Mouse (Mus musculus): ENCODE measurements around the gene Olfr1238. TPM values are rescaled to one million over a fixed set of nuclear protein-coding genes. Genes with fewer than 3 reads are reported as not detected.

The Olfr1238 gene
- not detected in 2 replicates for polyA plus RNA-seq (2015; fragmentation: Nextera tagmentation; extraction: Ambion mirVana)

DNA sequence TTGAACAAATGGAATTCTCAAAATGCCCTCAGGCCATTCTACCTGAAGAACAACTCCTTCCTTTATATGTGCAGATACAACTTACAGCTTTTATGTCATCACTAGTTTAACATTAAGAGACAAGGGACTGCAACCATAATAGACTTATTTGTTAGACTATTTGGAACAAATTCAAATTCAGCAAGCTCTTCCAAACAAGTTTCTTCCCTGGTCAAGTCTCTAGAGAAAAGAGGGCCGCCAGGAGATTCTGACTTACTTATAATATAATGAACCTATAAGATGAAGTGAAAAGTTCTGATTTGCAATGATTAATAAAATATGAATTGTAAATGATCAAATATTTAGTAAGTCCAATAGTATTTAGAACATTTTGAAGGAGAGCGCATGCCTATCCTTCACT, at the start of gene Olfr1238:
TSS of gene Olfr1238 (minus strand) at position 101 of the 400 bp plus-strand sequence.

GRCm38 (mm10) chr2:89442900-89443299, 33.4 kb upstream of the Olfr1238 start, which contains the start of gene Olfr1240:
Gene Olfr1240 (minus strand): TSS chr2:89443000.

DNA sequence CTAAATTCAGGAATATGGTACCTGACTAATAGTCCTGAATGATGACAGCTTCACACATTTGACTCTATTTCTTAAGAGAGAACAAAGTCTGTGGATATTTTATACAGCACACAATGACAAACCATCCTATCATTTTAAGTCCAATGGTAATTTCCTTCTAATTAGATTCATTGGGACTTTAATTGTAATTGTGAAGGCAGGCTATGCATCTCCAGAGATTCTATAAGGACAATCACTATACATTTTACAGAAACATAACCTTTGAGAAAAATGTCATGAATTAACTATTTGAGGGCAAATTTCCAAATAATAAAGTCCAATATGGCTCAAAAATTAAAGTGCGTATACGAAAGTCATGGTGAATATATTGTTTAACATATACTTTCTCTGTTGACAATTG, 10.8 kb upstream of the Olfr1238 start, which contains the start of gene Olfr1239:
TSS of gene Olfr1239 (minus strand) at position 101 of the 400 bp plus-strand sequence.

DNA sequence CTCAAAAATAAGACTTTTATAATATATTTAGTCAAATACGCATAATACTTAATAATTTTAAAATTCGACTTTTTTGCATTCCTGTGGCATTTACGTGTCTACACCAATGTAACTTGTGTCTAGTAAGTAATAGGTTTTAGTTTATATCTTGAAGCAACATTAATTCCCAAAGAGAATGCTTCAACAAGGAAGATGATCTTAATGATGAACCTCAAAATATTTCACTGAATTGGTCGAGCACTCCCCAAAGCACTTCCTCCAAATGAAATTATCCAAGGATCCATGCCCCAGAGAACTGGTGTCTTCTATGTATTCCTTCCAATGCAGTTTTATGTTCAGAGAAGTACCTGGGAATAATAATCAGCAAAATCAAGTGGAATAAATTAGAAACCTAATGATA, 44.7 kb downstream of the Olfr1238 start, which contains the start of gene Olfr1234:
TSS of gene Olfr1234 (minus strand) at position 101 of the 400 bp plus-strand sequence.

Other genes starting within 250 kb of the Olfr1238 start
- gene Olfr1224-ps1, start 245.6 kb downstream of the Olfr1238 start, polyA plus RNA-seq (2015; fragmentation: Nextera tagmentation; extraction: Ambion mirVana) = not detected in 2 replicates
- gene Olfr1225, start 235.0 kb downstream of the Olfr1238 start, polyA plus RNA-seq (2015; fragmentation: Nextera tagmentation; extraction: Ambion mirVana) = not detected in 2 replicates
- not detected in 2 replicates for gene Olfr1226, start 209.6 kb downstream of the Olfr1238 start, polyA plus RNA-seq (2015; fragmentation: Nextera tagmentation; extraction: Ambion mirVana)
- not detected in 2 replicates for gene Olfr1228, start 155.6 kb downstream of the Olfr1238 start, polyA plus RNA-seq (2015; fragmentation: Nextera tagmentation; extraction: Ambion mirVana)
- not detected in 2 replicates for gene Olfr1229, start 121.7 kb downstream of the Olfr1238 start, polyA plus RNA-seq (2015; fragmentation: Nextera tagmentation; extraction: Ambion mirVana)
- not detected in 2 replicates for gene Olfr1230, start 112.4 kb downstream of the Olfr1238 start, polyA plus RNA-seq (2015; fragmentation: Nextera tagmentation; extraction: Ambion mirVana)
- not detected in 2 replicates for gene Olfr1231, start 102.6 kb downstream of the Olfr1238 start, polyA plus RNA-seq (2015; fragmentation: Nextera tagmentation; extraction: Ambion mirVana)
- gene Olfr1232, start 80.0 kb downstream of the Olfr1238 start, polyA plus RNA-seq (2015; fragmentation: Nextera tagmentation; extraction: Ambion mirVana) = not detected in 2 replicates
- gene Olfr1233, start 67.3 kb downstream of the Olfr1238 start, polyA plus RNA-seq (2015; fragmentation: Nextera tagmentation; extraction: Ambion mirVana) = not detected in 2 replicates
- gene Olfr1234, start 44.8 kb downstream of the Olfr1238 start, polyA plus RNA-seq (2015; fragmentation: Nextera tagmentation; extraction: Ambion mirVana) = not detected in 2 replicates
- not detected in 2 replicates for gene Olfr1239, start 10.7 kb upstream of the Olfr1238 start, polyA plus RNA-seq (2015; fragmentation: Nextera tagmentation; extraction: Ambion mirVana)
- not detected in 2 replicates for gene Olfr1240, start 33.3 kb upstream of the Olfr1238 start, polyA plus RNA-seq (2015; fragmentation: Nextera tagmentation; extraction: Ambion mirVana)
- not detected in 2 replicates for gene Olfr1241, start 77.5 kb upstream of the Olfr1238 start, polyA plus RNA-seq (2015; fragmentation: Nextera tagmentation; extraction: Ambion mirVana)
- gene Olfr1242, start 88.7 kb upstream of the Olfr1238 start, polyA plus RNA-seq (2015; fragmentation: Nextera tagmentation; extraction: Ambion mirVana) = not detected in 2 replicates
- gene Olfr1243, start 121.8 kb upstream of the Olfr1238 start, polyA plus RNA-seq (2015; fragmentation: Nextera tagmentation; extraction: Ambion mirVana) = not detected in 2 replicates
- gene Olfr1245, start 168.8 kb upstream of the Olfr1238 start, polyA plus RNA-seq (2015; fragmentation: Nextera tagmentation; extraction: Ambion mirVana) = not detected in 2 replicates
- gene Olfr1246, start 183.5 kb upstream of the Olfr1238 start, polyA plus RNA-seq (2015; fragmentation: Nextera tagmentation; extraction: Ambion mirVana) = not detected in 2 replicates
- not detected in 2 replicates for gene Olfr1247, start 204.5 kb upstream of the Olfr1238 start, polyA plus RNA-seq (2015; fragmentation: Nextera tagmentation; extraction: Ambion mirVana)
- not detected in 2 replicates for gene Olfr1248, start 208.6 kb upstream of the Olfr1238 start, polyA plus RNA-seq (2015; fragmentation: Nextera tagmentation; extraction: Ambion mirVana)
- not detected in 2 replicates for gene Olfr1249, start 225.3 kb upstream of the Olfr1238 start, polyA plus RNA-seq (2015; fragmentation: Nextera tagmentation; extraction: Ambion mirVana)